Mouse (Mus musculus) 3T3-L1 (cell line): ENCODE measurements around the gene Trak1.
"Not testable (repeated sequence)": the region's sequence is repeated elsewhere in the genome, so short reads cannot be mapped to it uniquely, and the experiment has no call there.

Experiments used
- DNase-seq: peaks from one replicate; pipeline ENCODE4 v3.0.0-alpha.2; 2015; ENCODE audit warnings: low read depth, low spot score

Trak1 gene

DNA sequence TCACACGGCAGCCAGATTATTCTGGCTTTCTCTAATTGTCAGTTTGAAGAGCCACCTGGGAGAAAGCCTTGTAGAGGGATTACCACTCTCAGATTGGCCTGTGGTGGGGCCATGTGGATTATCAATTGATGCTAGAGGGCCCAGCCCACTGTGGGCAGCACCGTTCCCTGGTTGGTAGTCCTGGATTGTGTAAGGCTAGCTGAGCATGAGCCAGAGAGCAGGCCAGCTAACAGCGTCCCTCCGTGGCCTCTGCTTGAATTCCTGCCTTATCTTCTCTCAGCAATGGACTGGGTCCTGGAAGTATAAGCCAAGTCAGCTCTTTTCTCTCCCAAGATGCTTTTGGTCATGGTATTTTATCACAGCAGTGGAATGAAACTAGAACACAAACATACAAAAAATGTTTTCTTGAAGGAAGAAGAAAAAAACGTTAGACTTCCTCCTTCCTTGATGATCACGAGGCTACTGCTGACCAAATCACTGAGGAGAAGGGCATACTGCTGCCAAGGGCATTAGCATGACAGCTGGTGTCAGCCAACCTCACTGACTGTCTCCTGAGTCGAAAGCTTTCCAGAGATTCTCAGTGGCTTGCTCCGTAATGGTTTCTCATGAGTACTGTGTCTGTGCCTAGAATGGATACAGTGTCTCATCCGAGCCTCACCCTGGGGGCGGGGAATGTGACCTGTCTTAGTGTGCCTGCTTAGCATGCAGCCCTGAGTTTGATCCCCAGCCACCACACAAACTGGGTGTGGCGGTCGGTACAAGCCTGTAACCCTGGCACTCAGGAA lies 19.5 kb downstream of the Trak1 start:
- DNase-seq = peak; percentile 76

DNA sequence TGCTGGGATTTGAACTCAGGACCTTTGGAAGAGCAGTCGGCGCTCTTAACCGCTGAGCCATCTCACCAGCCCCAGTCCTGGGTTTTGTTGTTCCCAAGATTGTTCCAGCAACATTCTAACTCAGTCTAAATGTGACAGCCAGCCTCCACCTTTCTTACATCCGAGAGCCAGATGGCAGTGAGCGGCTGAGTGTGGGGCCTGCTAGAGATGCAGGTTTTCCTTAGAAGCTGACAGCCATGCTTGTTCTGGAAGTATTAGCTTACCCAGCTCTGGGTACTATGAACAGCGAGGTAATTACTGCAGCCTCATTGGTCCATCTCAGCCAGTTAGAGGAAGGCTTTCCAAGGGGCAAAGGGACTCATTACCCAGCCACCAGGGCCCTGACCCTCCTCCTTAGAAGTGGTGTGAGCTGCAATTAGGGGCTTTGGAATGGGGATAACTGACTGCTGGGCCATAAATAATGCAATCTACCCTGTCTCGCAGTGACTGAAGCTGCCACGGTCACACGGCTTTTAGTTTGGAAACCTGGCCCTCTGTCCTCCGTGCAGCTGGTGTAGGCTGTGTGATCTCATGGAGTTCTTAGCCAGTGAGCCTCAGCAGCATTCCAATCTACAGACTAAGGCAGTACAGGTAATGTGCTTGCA lies 22.1 kb downstream of the Trak1 start:
- DNase-seq = no peak

DNA sequence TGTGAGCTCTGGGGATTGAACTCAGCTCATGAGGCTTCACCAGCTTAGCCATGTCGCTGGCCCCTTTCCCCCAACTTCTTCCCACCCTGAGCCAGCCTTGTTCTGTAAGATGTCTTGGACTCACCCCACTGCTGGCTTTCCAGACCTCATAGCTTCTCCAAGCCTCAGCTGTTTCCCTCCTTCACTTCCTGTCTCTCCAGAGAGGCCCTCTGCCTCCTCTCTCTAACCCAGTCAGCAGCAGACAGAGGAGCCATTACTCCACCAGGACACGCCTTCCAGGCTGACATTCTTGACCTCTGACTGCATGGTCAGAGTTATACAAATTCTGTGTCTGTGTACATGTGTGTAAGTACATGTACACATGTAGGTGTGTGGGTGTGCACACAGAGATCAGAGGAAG lies 23.1 kb downstream of the Trak1 start:
- no peak for DNase-seq

DNA sequence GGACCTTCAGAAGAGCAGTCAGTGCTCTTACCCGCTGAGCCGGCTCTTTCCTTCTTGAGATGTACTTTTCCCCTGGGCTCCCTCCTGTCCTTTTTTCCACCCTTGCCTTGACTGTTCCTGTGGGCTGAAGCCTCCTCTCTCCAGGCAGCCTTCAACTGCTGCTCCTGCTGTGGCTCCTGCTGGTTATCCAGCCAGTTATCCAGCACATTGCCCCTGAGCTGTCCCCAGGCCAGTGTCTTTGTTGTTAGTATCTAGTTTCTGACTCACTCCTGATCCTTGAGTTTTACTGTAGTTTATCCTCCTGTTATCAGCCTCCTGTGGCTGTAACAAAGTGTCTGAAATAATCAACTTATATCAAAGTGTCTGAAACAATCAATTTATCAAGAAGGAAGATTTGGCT lies 23.8 kb downstream of the Trak1 start:
- no peak for DNase-seq

DNA sequence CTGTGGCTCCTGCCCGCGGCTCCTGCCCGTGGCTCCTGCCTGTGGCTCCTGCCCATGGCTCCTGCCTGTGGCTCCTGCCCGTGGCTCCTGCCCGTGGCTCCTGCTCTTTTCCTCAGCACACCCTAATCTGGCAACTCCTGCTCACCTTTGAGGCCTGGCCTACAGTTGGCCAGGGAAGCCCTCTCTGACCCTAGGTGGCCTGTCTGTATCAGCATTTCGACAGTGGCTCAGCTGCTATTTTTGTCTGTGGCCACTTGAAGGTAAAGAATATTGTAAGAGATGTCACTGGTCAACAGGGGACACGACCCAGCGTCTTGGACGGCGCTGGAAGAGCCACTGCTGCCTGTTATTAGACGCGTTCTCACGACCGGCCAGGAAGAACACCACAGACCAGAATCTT lies 24.7 kb downstream of the Trak1 start:
- no peak for DNase-seq

DNA sequence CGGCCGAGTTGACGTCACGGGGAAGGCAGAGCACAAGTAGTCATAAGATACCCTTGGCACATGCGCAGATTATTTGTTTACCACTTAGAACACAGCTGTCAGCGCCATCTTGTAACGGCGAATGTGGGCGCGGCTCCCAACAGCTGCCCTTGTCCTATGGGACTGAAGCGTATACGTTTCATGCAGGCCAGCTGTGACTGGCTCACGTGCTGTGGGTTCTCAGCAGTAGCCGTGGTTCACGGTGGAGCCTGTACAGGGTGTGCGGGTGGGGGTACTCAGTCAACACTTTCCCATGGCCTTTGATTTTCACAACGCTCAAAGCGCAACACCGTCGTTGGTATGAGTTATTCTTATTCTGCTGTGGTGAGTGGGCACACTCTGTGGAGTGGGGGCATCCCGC lies 31.0 kb downstream of the Trak1 start:
- not testable (repeated sequence) for DNase-seq

DNA sequence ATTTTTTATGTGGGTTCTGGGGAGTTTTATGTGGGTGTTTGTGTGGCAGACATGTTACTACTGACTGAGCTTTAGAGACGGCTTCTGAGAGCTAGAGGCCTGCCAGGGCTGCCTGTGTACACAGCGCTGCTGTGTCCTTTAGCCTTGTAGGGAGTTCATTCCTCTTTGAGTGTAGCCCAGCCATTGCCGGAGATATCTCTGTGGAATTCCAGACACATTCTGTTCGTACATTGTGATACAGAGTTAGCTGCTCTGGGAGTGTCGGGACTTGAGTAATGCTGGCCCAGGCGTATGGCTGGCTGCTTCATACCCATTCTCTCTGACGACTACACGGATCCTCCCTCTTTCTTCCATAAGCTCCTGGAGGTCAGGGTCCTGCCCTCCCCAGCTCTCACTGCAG lies 31.9 kb downstream of the Trak1 start:
- DNase-seq = no peak

DNA sequence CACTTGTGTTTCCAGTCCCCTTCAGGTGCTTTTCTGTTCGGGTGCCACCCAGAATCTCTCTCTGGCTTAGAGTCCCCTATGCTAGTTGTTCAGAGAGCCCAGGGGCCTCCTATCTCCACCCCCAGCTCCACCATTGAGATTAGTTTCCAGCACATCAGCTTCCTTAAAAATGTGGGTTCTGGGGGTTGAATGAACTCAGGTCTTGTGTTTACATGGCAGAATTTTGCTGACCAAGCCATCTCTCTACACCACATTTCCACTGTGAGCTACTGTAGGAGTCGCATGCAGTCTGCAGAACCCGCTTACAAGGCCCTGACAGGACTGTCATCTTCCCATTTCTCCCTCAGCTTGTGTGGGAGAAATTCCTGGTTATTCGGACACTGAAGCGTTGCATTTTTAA lies 32.8 kb downstream of the Trak1 start:
- DNase-seq = no peak

DNA sequence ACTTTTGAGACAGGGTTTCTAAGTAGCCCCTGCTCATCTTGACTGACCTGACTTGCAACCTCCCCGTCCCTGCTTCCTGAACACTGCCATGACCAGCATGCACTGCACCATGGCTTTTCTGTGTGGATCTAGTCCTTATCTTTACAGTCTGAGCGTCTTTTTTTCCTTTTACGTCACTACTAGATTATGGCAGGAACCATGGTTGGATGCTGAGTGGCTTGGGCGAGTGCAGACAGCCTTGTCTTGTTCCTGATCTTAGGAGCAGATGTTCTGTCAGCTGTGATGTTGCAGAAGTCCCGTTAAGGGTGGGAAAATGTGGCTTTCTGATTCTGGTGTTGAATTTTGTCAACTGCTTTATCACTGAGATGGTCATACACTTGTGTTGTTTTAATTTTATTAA lies 34.1 kb downstream of the Trak1 start:
- DNase-seq = no peak

DNA sequence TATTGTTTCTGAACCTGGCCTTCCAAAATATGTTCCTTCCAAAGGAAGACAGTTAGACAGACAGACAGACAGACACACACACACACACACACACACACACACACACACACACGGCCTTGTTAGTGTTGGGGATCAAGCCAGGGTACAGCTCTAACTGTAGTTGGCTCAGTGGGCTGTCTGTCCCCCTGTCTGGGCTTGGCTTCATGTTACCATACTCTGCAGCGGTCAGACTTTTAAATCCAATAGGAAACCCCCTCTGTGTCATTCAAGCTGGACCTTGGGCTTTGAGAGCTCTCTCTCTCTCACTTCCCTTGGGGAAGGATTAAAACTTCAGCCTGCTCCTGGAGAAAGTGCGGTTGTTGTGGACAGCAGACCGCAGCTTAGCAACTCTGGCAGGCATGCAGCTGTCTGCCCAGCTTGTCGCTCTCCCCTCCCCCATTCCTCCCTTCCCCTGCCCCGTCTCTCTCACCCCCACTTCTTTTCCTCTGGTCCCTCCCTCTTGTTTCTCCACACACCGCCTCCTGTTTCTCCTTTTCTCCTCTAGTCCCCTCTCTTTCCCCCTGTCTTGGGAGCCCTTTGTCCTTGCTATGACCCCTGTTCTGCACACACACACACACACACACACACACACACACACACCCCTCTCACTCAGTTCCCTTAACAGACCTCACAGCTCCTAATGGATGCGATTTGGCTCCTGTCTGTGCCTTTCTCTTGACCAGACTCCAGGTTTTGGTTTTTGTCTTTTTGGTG lies 34.8 kb downstream of the Trak1 start:
- DNase-seq = peak; percentile 67

DNA sequence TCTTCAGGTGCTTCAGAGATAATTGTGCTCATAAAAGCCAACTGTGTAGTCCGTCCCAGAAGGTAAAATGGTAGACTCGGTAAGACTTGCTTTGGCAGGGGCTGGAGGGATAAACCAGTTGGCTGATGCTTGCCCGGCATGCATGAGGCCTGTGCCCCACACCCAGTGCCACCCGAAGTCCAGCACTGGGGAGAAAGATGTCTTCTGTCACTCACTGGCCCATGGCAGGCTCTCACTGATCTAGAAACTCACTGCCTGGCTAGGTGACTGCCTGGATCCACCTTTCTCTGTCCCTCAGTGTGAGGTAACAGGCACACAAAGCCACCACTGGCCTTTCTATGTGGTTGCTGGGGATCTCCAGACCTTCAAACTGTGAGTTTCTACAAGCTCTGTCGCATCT lies 36.3 kb downstream of the Trak1 start:
- no peak for DNase-seq

DNA sequence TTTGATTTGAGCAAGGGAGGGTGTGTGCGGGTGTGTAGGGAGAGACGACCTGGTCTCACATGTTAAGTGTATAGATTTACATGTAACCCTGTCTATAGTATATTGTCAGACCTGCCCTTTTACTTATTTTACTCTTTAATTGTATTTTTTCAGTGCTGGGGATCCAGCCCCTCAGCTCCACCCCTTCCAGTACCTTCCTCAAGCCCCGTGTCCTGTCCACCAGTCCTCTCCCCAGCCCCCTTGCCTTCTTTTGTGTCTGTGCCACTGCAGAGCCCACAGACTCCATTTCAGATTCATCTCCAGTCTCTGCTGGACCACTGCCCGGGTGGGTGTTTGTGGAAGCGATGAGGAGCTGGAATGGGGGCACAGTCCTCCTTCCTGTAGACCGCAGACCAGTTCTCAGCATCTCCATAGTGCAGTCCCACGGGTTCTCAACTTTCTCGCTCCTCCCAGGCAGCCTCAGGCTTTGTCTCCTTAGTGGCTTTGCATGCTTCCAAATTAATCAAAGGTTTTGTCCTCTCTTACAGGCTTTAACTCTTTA lies 37.1 kb downstream of the Trak1 start:
- DNase-seq = no peak

DNA sequence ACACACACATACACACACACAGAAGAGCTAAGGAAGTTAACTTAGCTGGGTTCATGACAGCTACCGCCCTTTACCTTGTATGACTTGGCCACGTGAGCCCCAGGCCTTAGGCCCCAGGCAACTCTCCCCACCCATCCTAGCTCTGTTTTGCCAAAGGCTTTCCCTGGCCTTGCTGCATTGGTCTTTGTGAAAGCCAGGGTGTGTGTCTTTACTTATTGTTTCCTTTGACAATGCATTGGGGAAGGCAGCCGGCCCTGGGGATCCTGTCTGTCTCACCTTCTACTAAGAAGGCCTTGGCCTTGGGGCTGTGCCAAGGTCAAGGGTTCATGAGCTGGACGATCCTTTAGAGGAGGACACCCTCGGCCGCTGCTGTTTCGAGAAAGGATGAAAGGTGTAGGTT lies 38.3 kb downstream of the Trak1 start:
- no peak for DNase-seq

DNA sequence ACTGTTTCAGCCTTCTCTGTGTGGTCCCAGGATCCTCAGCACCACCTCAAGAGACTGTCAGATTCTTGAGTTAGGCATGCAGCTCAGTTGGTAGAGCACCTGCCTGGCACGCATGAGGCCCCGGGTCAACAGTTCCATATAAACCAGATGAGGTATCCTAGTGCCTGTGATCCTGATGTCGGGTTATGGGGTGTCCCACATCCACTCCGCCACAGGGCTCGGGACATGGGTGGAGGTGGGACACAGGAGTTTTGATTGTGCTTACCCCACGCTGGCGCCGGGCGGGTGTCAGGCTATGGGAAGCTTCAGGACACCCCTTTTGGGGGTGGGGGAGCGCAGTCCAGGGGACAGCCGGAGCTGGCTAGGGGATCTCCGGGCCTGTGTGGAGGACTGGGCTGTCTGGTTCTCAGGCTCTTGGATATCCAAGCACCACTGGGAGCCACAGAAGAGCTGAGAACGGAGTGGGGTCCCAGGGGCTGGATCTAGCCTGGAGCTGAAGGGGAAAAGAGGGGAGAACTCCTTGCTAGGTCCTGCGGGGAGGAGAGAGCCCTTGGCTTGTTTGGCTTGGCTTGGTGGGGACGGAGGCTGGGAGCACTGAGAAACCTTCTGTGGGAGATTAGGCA lies 39.1 kb downstream of the Trak1 start:
- no peak for DNase-seq

DNA sequence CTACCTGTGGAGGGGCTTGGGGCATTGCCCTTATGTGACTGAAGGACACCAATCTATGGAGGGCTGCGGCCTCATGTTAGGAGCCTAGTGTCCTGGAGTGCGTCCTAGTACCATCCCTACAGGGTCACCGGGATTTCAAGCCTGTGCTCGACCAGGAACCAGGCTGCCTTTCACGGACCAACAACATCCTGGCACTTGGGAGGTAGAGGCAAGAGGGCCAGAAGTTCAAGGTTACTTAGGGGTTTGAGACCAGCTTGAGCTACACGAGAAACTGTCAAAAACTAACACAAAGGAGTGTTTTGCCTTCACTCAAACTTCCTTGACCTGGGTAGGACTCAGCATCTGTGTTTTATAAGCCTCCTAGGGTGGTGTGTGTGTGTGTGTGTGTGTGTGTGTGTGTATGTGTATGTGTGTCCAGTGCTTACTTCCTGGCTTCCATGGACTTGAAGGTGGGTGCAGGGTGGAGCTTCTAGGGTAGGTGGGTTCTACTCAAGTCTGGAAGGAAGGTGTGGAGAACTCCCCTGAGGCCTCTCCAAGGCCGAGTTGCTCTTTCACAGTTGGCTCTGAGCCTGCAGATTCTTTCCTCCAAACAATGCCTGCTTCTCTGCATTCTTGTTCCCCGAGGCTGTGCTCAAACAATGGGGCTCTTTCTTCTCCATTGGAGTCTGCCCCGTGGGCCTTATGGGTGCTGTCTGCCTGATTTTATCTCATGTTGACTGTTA lies 40.1 kb downstream of the Trak1 start:
- peak; percentile 96 for DNase-seq

DNA sequence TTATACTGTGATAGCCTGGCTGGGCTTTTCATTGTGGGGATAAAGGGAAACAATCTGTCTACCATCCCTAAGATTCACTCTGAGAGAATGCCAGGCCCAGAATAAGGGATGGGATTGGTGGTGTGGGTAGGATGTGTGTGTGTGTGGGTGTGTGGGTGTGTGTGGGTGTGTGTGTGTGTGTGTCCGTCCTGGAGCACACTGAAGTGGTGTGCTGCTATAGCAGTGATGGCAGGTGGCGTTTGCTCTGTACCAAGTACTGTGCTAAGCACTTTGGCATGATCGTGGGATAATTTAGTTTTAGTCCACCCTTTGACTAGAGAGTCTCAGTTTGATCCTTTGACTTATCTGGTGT lies 40.6 kb downstream of the Trak1 start:
- no peak for DNase-seq

DNA sequence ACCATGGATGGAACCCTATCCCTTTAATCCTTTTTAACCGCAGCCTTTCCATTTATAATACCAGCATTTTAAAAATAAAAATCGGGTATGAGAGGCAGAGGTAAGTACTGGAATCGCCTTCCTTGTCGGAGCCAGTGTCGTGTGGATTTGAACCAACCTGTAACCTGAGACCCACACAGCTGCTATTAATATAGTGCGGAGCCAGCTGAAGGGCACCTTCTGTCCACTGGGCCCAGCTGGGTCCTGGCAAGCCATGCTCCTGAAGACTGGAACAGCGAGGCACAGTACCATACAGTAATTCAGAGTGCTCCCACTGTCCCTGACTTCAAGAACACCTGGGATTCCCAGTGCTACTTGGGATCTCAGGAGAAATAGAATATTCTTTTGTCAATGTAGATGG lies 44.5 kb downstream of the Trak1 start:
- no peak for DNase-seq

DNA sequence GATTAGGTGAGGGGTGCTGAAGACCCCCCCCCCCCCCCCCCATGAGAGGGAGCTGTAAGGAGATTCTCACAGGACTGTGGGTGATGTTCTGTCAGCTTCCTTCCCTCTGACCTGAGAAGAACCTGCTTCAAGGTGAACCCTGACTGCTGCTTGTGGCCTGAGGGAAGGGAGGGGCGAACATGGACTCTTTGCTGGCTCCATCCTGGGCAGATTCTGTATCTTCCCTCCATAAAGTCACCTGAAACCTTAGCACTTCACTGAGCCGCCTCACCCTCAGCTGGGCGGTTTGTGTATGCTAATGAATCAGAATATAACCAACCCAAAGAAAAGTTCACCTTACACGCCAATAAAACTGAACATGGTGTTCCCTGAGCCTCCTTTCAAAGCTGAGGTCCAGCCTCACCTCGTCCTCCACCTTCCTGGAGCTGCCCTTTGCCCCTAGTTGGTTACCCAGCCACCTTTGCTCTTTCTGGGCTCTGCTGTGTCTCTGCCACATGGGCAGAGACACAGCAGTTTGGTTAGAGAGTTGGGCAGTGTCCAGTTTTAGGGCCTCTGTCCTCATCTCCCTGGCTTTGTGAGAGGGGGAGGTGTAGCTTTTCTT lies 45.3 kb downstream of the Trak1 start:
- DNase-seq = no peak

DNA sequence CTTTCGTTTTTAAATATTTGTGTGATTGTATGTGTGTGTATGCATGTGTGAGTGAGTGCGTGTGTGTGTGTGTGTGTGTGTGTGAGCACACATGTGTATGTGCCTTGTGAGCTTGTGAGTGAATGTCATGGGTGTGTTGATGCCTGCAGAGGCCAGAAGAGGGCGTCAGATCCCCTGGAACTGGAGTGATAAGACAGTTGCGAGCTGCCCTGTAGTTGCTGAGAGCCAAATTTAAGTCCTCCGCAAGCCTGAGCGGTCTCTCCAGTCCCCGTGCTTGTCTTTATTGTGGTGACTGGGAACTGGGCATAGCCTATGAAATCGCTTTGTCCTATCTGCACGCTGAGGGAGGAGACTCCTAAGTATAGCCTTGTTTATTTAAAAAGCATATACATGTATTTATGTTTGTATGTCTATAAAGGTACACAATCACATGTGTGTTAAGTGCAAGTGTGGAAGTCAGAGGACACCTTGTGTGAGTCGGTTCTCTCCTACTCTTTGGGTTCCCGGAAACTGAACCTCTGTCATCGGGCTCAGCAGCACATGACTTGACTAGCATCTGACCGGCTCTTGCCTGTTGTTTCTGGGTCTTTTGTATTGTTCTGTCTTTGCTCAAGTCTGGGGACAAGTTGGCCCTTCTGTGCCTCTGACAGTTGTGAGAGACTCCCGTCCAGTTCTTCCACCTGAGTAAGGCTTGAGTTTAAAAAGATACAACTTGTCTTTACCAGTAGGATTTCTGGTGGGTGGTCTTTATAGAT lies 46.0 kb downstream of the Trak1 start:
- DNase-seq = no peak

DNA sequence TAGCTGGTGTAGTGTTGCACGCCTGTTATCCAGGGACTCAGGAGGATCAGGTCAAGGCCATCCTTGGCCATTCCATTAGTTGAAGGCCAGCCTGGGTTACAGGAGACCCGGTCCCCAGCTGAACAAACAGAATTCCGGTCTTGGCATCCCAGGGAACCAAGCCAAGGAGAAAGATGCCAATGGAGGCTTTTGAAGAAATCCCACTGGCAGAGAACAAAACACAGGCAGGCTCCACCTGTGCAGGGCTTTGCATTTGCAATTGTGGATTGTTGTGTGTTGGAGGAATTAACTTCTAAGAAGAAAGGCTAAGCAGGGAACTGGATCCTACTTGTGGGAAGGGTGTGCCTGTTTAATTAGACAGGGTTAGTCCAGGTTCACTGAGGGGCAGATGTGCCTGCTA lies 47.0 kb downstream of the Trak1 start:
- DNase-seq = no peak
